24 mouse cellular contexts compared by ENCODE assay signal in the genomic region with DNA sequence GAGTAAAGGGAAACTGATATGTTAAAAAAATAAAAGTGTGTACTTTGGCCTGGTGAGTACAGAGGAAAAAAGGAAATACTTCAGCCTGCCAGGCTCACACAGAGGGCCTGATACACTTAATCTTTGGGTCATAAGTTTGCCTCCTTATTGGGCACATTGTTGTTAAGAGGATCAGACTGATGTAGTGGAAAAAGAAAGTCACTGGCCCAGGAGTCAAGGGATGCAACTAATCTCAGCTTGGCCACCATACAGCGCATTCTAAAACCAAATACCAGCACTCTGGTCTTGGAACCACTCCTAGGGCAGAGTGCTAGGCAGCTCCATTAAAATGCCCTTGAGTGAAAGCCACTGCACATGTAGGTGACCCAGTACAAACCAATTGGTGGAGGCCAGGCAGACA. TPM values are rescaled to one million over a fixed set of nuclear protein-coding genes. Genes with fewer than 3 reads are reported as not detected.
DNase-seq lines count a peak whose midpoint lies in the region; ATAC-seq and TF ChIP-seq lines count a peak whose summit lies in the region.
"Had no signal": no experiment of that assay in that cellular context is flagged by ENCODE, and none has a peak within 500 bp of the region (broad histone marks: within the 10 kb centered on the region; RNA-seq: fewer than 3 reads in every experiment).

No protein-coding gene starts in this region.

- TF ChIP-seq POLR2A in heart, adult 2 months (IDR thresholded peaks at IDR 0.05; ENCODE audit: insufficient read depth, low read depth, low read length), result no peak

- no peak overlapping the region for H3K4me2 ChIP-seq in heart, embryonic 14.5 days (ENCODE audit: low read length)
- H3K4me2 ChIP-seq: embryonic facial prominence, embryonic 15.5 days; hindbrain, embryonic 12.5 days; liver, embryonic 15.5 days; lung, embryonic 15.5 days had no signal

- peak; percentile 21; the same call in 1 of the 2 replicates for TF ChIP-seq EP300 in heart, adult 2 months (IDR thresholded peaks at IDR 0.05; ENCODE audit: insufficient read depth, low read depth, low read length)

- H3K27me3 ChIP-seq in heart, adult 2 months (ENCODE audit: control insufficient read depth, insufficient read depth, low read length), result no peaks in the 10 kb centered on the region
- H3K27me3 ChIP-seq in heart, embryonic 14.5 days (ENCODE audit: control insufficient read depth, insufficient read depth, low read length), result no peaks in the 10 kb centered on the region
- H3K27me3 ChIP-seq: embryonic facial prominence, embryonic 15.5 days; hindbrain, embryonic 12.5 days; liver, embryonic 15.5 days; lung, embryonic 15.5 days; Patski had no signal

- no peak for TF ChIP-seq CTCF in heart, adult 2 months (IDR thresholded peaks at IDR 0.05)

- no peaks in the 10 kb centered on the region for H3K79me2 ChIP-seq in heart, adult 2 months (replicated peaks; ENCODE audit: control insufficient read depth, insufficient read depth, low read length)

- H3K27ac ChIP-seq in heart, adult 2 months, result peak overlapping the region; percentile 40; the same call in 1 of the 2 replicates
- H3K27ac ChIP-seq in heart, embryonic 14.5 days (replicated peaks in 1 of 2; ENCODE audit: control insufficient read depth in 1 of 2, insufficient read depth in 1 of 2, low read depth in 2 of 2, low read length in 2 of 2), result peak overlapping the region; percentile 55 to 70; a peak in 3 of 4 replicates
- H3K27ac ChIP-seq: embryonic facial prominence, embryonic 15.5 days; hindbrain, embryonic 12.5 days; kidney, postnatal 0 days; left cerebral cortex, adult 2 months; liver, embryonic 15.5 days; lung, embryonic 15.5 days; macrophage; midbrain, embryonic 10.5 days had no signal

- no peaks in the 10 kb centered on the region; the same call in 1 of the 2 replicates for H3K36me3 ChIP-seq in heart, adult 2 months (ENCODE audit: control insufficient read depth, insufficient read depth, low read length)
- H3K36me3 ChIP-seq in heart, embryonic 14.5 days (ENCODE audit: control insufficient read depth, insufficient read depth, low read length), result peaks cover 13% of the 10 kb centered on the region; the same call in 1 of the 2 replicates
- H3K36me3 ChIP-seq: hindbrain, embryonic 12.5 days; liver, embryonic 15.5 days; midbrain, embryonic 10.5 days had no signal

- peak; percentile 66; the same call in 1 of the 2 replicates for ATAC-seq in heart, embryonic 14.5 days (ENCODE audit: insufficient number of reproducible peaks, insufficient read depth, low FRiP score, low read depth)
- ATAC-seq: forebrain, embryonic 14.5 days; inflammation-experienced regulatory T-cells, adult 6 months; Patski had no signal

- intact Hi-C loops in heart, adult 2 months (cut with DNase I), result no loop called here
- intact Hi-C loops in heart, postnatal 36 days (cut with DNase I), result no loop called here

- H3K4me1 ChIP-seq in heart, adult 2 months (ENCODE audit: control insufficient read depth, insufficient read depth, low read length), result peaks cover 3% of the 10 kb centered on the region
- H3K4me1 ChIP-seq in heart, embryonic 14.5 days (ENCODE audit: control insufficient read depth in 2 of 2, insufficient read depth in 2 of 2, low read length in 2 of 2), result no peaks in the 10 kb centered on the region; a peak in 1 of 4 replicates
- H3K4me1 ChIP-seq: embryonic facial prominence, embryonic 15.5 days; hindbrain, embryonic 12.5 days; liver, embryonic 15.5 days; lung, embryonic 15.5 days had no signal

- 60% methylated on average over 1 of the region's 1 CpGs for WGBS in heart, adult 2 months
- WGBS in heart, embryonic 14.5 days, result 63% methylated on average over 1 of the region's 1 CpGs

- peaks cover 6% of the 10 kb centered on the region for H3K9me3 ChIP-seq in heart, embryonic 14.5 days (ENCODE audit: control insufficient read depth, low read length)
- H3K9me3 ChIP-seq: embryonic facial prominence, embryonic 15.5 days; liver, embryonic 15.5 days; lung, embryonic 15.5 days had no signal

- DNase-seq in heart, adult 11 months, result peak; percentile 97
- no peak for DNase-seq in heart, postnatal 4 days
- DNase-seq in heart, adult 2 months, result peak; percentile 23 to 59
- peak; percentile 16 to 32 for DNase-seq in heart, postnatal 36 days
- no peak for DNase-seq in urinary bladder, postnatal 4 days (ENCODE audit: low spot score in 2 of 2)
- DNase-seq in lung, postnatal 36 days, result no peak
- no peak for DNase-seq in cerebellum, postnatal 36 days
- DNase-seq: adrenal gland, adult 8-10 months; cerebellum, adult 18-20 months; cerebellum, postnatal 25 days; kidney, adult 2 months; thymus, postnatal 14 days had no signal

- no peak overlapping the region for H3K4me3 ChIP-seq in heart, adult 2 months
- no peak overlapping the region for H3K4me3 ChIP-seq in heart, embryonic 14.5 days (ENCODE audit: control insufficient read depth in 1 of 2, insufficient read depth in 1 of 2, low read depth in 1 of 2, low read length in 2 of 2)
- H3K4me3 ChIP-seq: embryonic facial prominence, embryonic 15.5 days; hindbrain, embryonic 12.5 days; left cerebral cortex, adult 2 months; liver, embryonic 15.5 days; lung, embryonic 15.5 days; midbrain, embryonic 10.5 days had no signal

- H3K9ac ChIP-seq in heart, adult 2 months (ENCODE audit: low read depth, low read length), result no peak overlapping the region
- H3K9ac ChIP-seq in heart, embryonic 14.5 days (ENCODE audit: low read length), result no peak overlapping the region
- H3K9ac ChIP-seq: embryonic facial prominence, embryonic 15.5 days; hindbrain, embryonic 12.5 days; liver, embryonic 15.5 days; lung, embryonic 15.5 days had no signal

RNA-seq across cellular contexts. Expression of a gene that starts 28.8 kb away (rescaled TPM):
- total RNA-seq in heart, postnatal 4 days (2021), result 10 to 100 TPM; 39.6 to 45.7 TPM
- total RNA-seq in heart, adult 2 months (2021), result 10 to 100 TPM; 23.6 to 36.1 TPM
- polyA plus RNA-seq in heart, adult 2 months (2012; rRNA removed), result 9.0 and 12.1 TPM in 2 replicates
- 12.6 and 13.7 TPM in 2 replicates for polyA plus RNA-seq in heart, embryonic 14.5 days (2014; fragmentation: Nextera tagmentation; extraction: Ambion mirVana)
- total RNA-seq in heart, postnatal 36 days (2021), result 10 to 100 TPM; 28.4 to 36.8 TPM
- polyA plus RNA-seq: inflammation-experienced regulatory T-cells, adult 6 months; macrophage had no signal

Comparison
In these comparisons a context has a peak if more than half of its experiments do, and no peak if none do; other contexts are left out.
1. DNase-seq: peak in heart, adult 11 months (single experiment), heart, adult 2 months (2 of 2) and heart, postnatal 36 days (2 of 2); none in heart, postnatal 4 days (single experiment), urinary bladder, postnatal 4 days (0 of 2), lung, postnatal 36 days (single experiment) and cerebellum, postnatal 36 days (0 of 2).